Mouse (Mus musculus): ENCODE measurements around the gene Neurod2. TPM values are rescaled to one million over a fixed set of nuclear protein-coding genes. Genes with fewer than 3 reads are reported as not detected.

Neurod2 gene
- polyA plus RNA-seq, 1 experiment from 2014 or later: 0.13 TPM

- no peaks in the 10 kb centered on the region for H3K36me3 ChIP-seq
- no peak overlapping the region for H3K27ac ChIP-seq
- no peak for DNase-seq (ENCODE audit: low spot score)
- peaks cover 40% of the 10 kb centered on the region for H3K27me3 ChIP-seq (ENCODE audit: insufficient read depth, poor library complexity, severe bottlenecking)
- peaks cover 15% of the 10 kb centered on the region for H3K4me1 ChIP-seq (replicated peaks)
- no peak overlapping the region for H3K4me3 ChIP-seq
- no peaks in the 10 kb centered on the region for H3K9me3 ChIP-seq
- WGBS: 53% methylated on average over 5 of the region's 5 CpGs
Measured at GRCm38 (mm10) chr11:98287531-98287930, 41.9 kb downstream of the Neurod2 start.

GRCm38 (mm10) chr11:98285368-98285767 lies 44.1 kb downstream of the Neurod2 start:
- 51% methylated on average over 2 of the region's 2 CpGs for WGBS
- no peak for DNase-seq (ENCODE audit: low spot score)
- Histone ChIP-seq H3K36me3 (no peaks in the 10 kb centered on the region), H3K9me3 (no peaks in the 10 kb centered on the region), H3K4me3 (no peak overlapping the region), H3K27ac (no peak overlapping the region), H3K4me1 (replicated peaks) (peaks cover 15% of the 10 kb centered on the region), H3K27me3 (ENCODE audit: insufficient read depth, poor library complexity, severe bottlenecking) (peaks cover 30% of the 10 kb centered on the region)

GRCm38 (mm10) chr11:98284230-98284629 lies 45.2 kb downstream of the Neurod2 start:
- DNase-seq (ENCODE audit: low spot score): peak; percentile 17
- H3K9me3 ChIP-seq: no peaks in the 10 kb centered on the region
- WGBS: 5% methylated on average over 15 of the region's 17 CpGs
- peaks cover 15% of the 10 kb centered on the region for H3K4me1 ChIP-seq (replicated peaks)
- peak overlapping the region; percentile 32 for H3K4me3 ChIP-seq
- peaks cover 20% of the 10 kb centered on the region for H3K27me3 ChIP-seq (ENCODE audit: insufficient read depth, poor library complexity, severe bottlenecking)
- H3K36me3 ChIP-seq: peaks cover 7% of the 10 kb centered on the region; the same call in 1 of the 2 replicates
- H3K27ac ChIP-seq: peak overlapping the region; percentile 50; the same call in 1 of the 2 replicates

GRCm38 (mm10) chr11:98283740-98284139 lies 45.7 kb downstream of the Neurod2 start:
- H3K4me3 ChIP-seq: no peak overlapping the region; the same call in 1 of the 2 replicates
- peaks cover 15% of the 10 kb centered on the region for H3K4me1 ChIP-seq (replicated peaks)
- no peaks in the 10 kb centered on the region for H3K9me3 ChIP-seq
- peaks cover 12% of the 10 kb centered on the region for H3K36me3 ChIP-seq
- WGBS: 36% methylated on average over 9 of the region's 9 CpGs
- no peak overlapping the region for H3K27ac ChIP-seq
- DNase-seq (ENCODE audit: low spot score): no peak
- peaks cover 15% of the 10 kb centered on the region; the same call in 1 of the 2 replicates for H3K27me3 ChIP-seq (ENCODE audit: insufficient read depth, poor library complexity, severe bottlenecking)

Other genes with a start within 250 kb of the Neurod2 start
- gene Fbxl20, start 179.2 kb downstream of the Neurod2 start, polyA plus RNA-seq (2016; fragmentation: Nextera tagmentation; extraction: Ambion mirVana): 23.4 and 23.8 TPM in 2 replicates
- gene Med1, start 136.4 kb downstream of the Neurod2 start, polyA plus RNA-seq (2016; fragmentation: Nextera tagmentation; extraction: Ambion mirVana): 62.8 and 73.0 TPM in 2 replicates
- gene Cdk12, start 126.6 kb downstream of the Neurod2 start, polyA plus RNA-seq (2016; fragmentation: Nextera tagmentation; extraction: Ambion mirVana): 10.2 and 12.6 TPM in 2 replicates
- gene Ppp1r1b, start 18.8 kb upstream of the Neurod2 start, polyA plus RNA-seq (2016; fragmentation: Nextera tagmentation; extraction: Ambion mirVana): 1.0 and 1.3 TPM in 2 replicates
- 55.5 and 57.8 TPM in 2 replicates for gene Stard3, start 28.7 kb upstream of the Neurod2 start, polyA plus RNA-seq (2016; fragmentation: Nextera tagmentation; extraction: Ambion mirVana)
- 0.17 and 0.29 TPM in 2 replicates for gene Tcap, start 54.2 kb upstream of the Neurod2 start, polyA plus RNA-seq (2016; fragmentation: Nextera tagmentation; extraction: Ambion mirVana)
- gene Pnmt, start 56.8 kb upstream of the Neurod2 start, polyA plus RNA-seq (2016; fragmentation: Nextera tagmentation; extraction: Ambion mirVana): 0.65 and 1.2 TPM in 2 replicates
- 9.3 and 9.8 TPM in 2 replicates for gene Pgap3, start 70.8 kb upstream of the Neurod2 start, polyA plus RNA-seq (2016; fragmentation: Nextera tagmentation; extraction: Ambion mirVana)
- 23.3 TPM in 2 replicates for gene Erbb2, start 82.8 kb upstream of the Neurod2 start, polyA plus RNA-seq (2016; fragmentation: Nextera tagmentation; extraction: Ambion mirVana)
- 120 and 161 TPM in 2 replicates for gene Mien1, start 109.3 kb upstream of the Neurod2 start, polyA plus RNA-seq (2016; fragmentation: Nextera tagmentation; extraction: Ambion mirVana)
- gene Grb7, start 116.7 kb upstream of the Neurod2 start, polyA plus RNA-seq (2016; fragmentation: Nextera tagmentation; extraction: Ambion mirVana): 3.6 and 8.6 TPM in 2 replicates
- 0.07 and 0.11 TPM in 2 replicates for gene Ikzf3, start 216.4 kb upstream of the Neurod2 start, polyA plus RNA-seq (2016; fragmentation: Nextera tagmentation; extraction: Ambion mirVana)
- 0.14 and 0.37 TPM in 2 replicates for gene Zpbp2, start 221.4 kb upstream of the Neurod2 start, polyA plus RNA-seq (2016; fragmentation: Nextera tagmentation; extraction: Ambion mirVana)

Measured in hindbrain, embryonic 10.5 days (tissue).